In genomic region chr2:108877676-108878075, GRCm38 (mm10) we compare ENCODE assay signal across 25 mouse cellular contexts.
"Had no signal": no experiment of that assay in that cellular context is flagged by ENCODE, and none has a peak within 500 bp of the region (broad histone marks: within the 10 kb centered on the region; RNA-seq: fewer than 3 reads in every experiment).

No protein-coding gene starts in this region.

- H3K9ac ChIP-seq: heart, embryonic 13.5 days; heart, embryonic 15.5 days; hindbrain, embryonic 13.5 days; hindbrain, embryonic 15.5 days; kidney, embryonic 15.5 days; limb, embryonic 13.5 days; limb, embryonic 15.5 days; liver, embryonic 12.5 days; liver, embryonic 14.5 days had no signal

- H3K27me3 ChIP-seq: heart, embryonic 13.5 days; heart, embryonic 15.5 days; hindbrain, embryonic 13.5 days; hindbrain, embryonic 15.5 days; kidney, embryonic 15.5 days; limb, embryonic 13.5 days; limb, embryonic 15.5 days; liver, embryonic 12.5 days had no signal

- H3K36me3 ChIP-seq: heart, embryonic 13.5 days; heart, embryonic 15.5 days; hindbrain, embryonic 13.5 days; hindbrain, embryonic 15.5 days; kidney, embryonic 15.5 days; limb, embryonic 13.5 days; limb, embryonic 15.5 days; liver, embryonic 12.5 days had no signal

- H3K27ac ChIP-seq: heart, adult 2 months; heart, embryonic 13.5 days; heart, embryonic 15.5 days; hindbrain, embryonic 13.5 days; hindbrain, embryonic 15.5 days; hindbrain, postnatal 0 days; kidney, embryonic 15.5 days; kidney, postnatal 0 days; limb, embryonic 13.5 days; limb, embryonic 15.5 days; liver, embryonic 12.5 days; liver, embryonic 14.5 days had no signal

- DNase-seq: gastrocnemius, postnatal 14 days; gastrocnemius, postnatal 36 days; heart, adult 11 months; heart, adult 2 months; heart, postnatal 14 days; heart, postnatal 36 days; kidney, adult 11 months; kidney, postnatal 14 days; kidney, postnatal 36 days; layer of hippocampus, adult 9-11 months; layer of hippocampus, postnatal 36 days; left cerebral cortex, postnatal 4 days had no signal

- H3K4me3 ChIP-seq: heart, adult 2 months; heart, embryonic 13.5 days; heart, embryonic 15.5 days; hindbrain, embryonic 13.5 days; hindbrain, embryonic 15.5 days; kidney, embryonic 15.5 days; limb, embryonic 13.5 days; limb, embryonic 15.5 days; liver, embryonic 12.5 days had no signal

- H3K4me1 ChIP-seq: heart, embryonic 13.5 days; heart, embryonic 15.5 days; hindbrain, embryonic 13.5 days; hindbrain, embryonic 15.5 days; kidney, embryonic 15.5 days; limb, embryonic 13.5 days; limb, embryonic 15.5 days; liver, embryonic 12.5 days had no signal

- H3K4me2 ChIP-seq: heart, embryonic 11.5 days; heart, embryonic 13.5 days; heart, embryonic 15.5 days; hindbrain, embryonic 13.5 days; hindbrain, embryonic 15.5 days; kidney, embryonic 15.5 days; limb, embryonic 13.5 days; limb, embryonic 15.5 days; liver, embryonic 12.5 days had no signal

- ATAC-seq: hindbrain, postnatal 0 days; intestine, embryonic 16.5 days; liver, embryonic 12.5 days had no signal

- H3K9me3 ChIP-seq: heart, embryonic 13.5 days; heart, embryonic 15.5 days; hindbrain, embryonic 13.5 days; hindbrain, embryonic 15.5 days; kidney, embryonic 15.5 days; limb, embryonic 13.5 days; limb, embryonic 15.5 days; liver, embryonic 12.5 days had no signal
